Mouse (Mus musculus) embryonic fibroblast, embryonic 13.5 days (primary cell): Measurements from ENCODE around the gene Eda2r.

ENCODE experiments used
- CTCF ChIP-seq: IDR thresholded peaks from 2 replicates; pipeline ENCODE4 v1.5.1; 2011; ENCODE audit warnings: mild to moderate bottlenecking, control low read depth, low read length, moderate library complexity, borderline replicate concordance; ENCODE audit not compliant: insufficient read depth
- POLR2A ChIP-seq: IDR thresholded peaks from 2 replicates; pipeline ENCODE4 v1.6.1; 2011; ENCODE audit warnings: low read depth, mild to moderate bottlenecking, control low read depth, low read length, moderate library complexity

- TF ChIP-seq CTCF = no peak
- TF ChIP-seq POLR2A = no peak
Measured at GRCm38 (mm10) chrX:97327891-97328290, 49.1 kb downstream of the Eda2r start.
